Mouse (Mus musculus) forebrain, embryonic 13.5 days (tissue): ENCODE data around the gene Slu7. TPM values are rescaled to one million over a fixed set of nuclear protein-coding genes. Genes with fewer than 3 reads are reported as not detected.

ENCODE experiments used
- ATAC-seq: fragments of 200-750 bp; cut with Nextera tagmentation; 2 replicates; pipeline ENCODE4 v1.8.0; 2017
- H3K27ac ChIP-seq: fragments of 300-500 bp; sonication (generic); 2 replicates; pipeline ENCODE4 v1.5.1; 2015; ENCODE audit warnings: inconsistent platforms, mild to moderate bottlenecking, moderate library complexity
- H3K27me3 ChIP-seq: fragments of 300-500 bp; sonication (generic); 2 replicates; pipeline ENCODE4 v1.6.1; 2015; ENCODE audit warnings: mild to moderate bottlenecking, inconsistent platforms
- H3K36me3 ChIP-seq: fragments of 300-500 bp; sonication (generic); 2 replicates; pipeline ENCODE4 v1.6.1; 2015; ENCODE audit warnings: mild to moderate bottlenecking, inconsistent platforms; ENCODE audit not compliant: poor library complexity, severe bottlenecking
- H3K4me1 ChIP-seq: fragments of 300-500 bp; sonication (generic); 2 replicates; pipeline ENCODE4 v1.6.1; 2015; ENCODE audit warnings: inconsistent platforms
- H3K4me2 ChIP-seq: fragments of 300-500 bp; sonication (generic); 2 replicates; pipeline ENCODE4 v1.6.1; 2015; ENCODE audit warnings: inconsistent platforms, mild to moderate bottlenecking, moderate library complexity
- H3K4me3 ChIP-seq: fragments of 300-500 bp; sonication (generic); 2 replicates; pipeline ENCODE4 v1.5.1; 2015; ENCODE audit warnings: mild to moderate bottlenecking, inconsistent platforms
- H3K9ac ChIP-seq: fragments of 300-500 bp; sonication (generic); 2 replicates; pipeline ENCODE4 v1.6.1; 2015; ENCODE audit warnings: mild to moderate bottlenecking, inconsistent platforms
- H3K9me3 ChIP-seq: fragments of 300-500 bp; sonication (generic); replicated peaks from 2 replicates; pipeline ENCODE4 v1.6.1; 2016; ENCODE audit warnings: inconsistent platforms
- WGBS: fragments of 180-500 bp; shearing (Covaris S2); methylation state at CpG from one replicate; pipeline ENCODE4 v1.1.7; 2015; 5-methylcytosine and 5-hydroxymethylcytosine counted together
- polyA plus RNA-seq: library from polyadenylated mRNA; unstranded; fragments of >200 nt; fragmentation: Nextera tagmentation; extraction: Ambion mirVana; gene quantifications from 2 replicates; pipeline ENCODE4 v1.2.1, GENCODE M21; 2015

Gene Slu7
- 68.4 and 72.8 TPM in 2 replicates for polyA plus RNA-seq

GRCm38 (mm10) chr11:43433254-43434023 is at the start of gene Slu7:
Gene Slu7 (plus strand): TSS chr11:43433744.
- 9% methylated on average over 38 of the region's 38 CpGs for WGBS
- Histone ChIP-seq H3K36me3 (peaks cover 13% of the 10 kb centered on the region), H3K4me1 (peaks cover 10% of the 10 kb centered on the region), H3K9ac (peak within 1 kb of the TSS; percentile 80), H3K4me3 (peak within 1 kb of the TSS; percentile 91), H3K4me2 (peak within 1 kb of the TSS; percentile 85), H3K27ac (peak within 1 kb of the TSS; percentile 25; the same call in 1 of the 2 replicates), H3K9me3 (no peaks in the 10 kb centered on the region), H3K27me3 (no peaks in the 10 kb centered on the region)
- peak; percentile 94 for ATAC-seq

GRCm38 (mm10) chr11:43385055-43385649 is 48.4 kb upstream of the Slu7 start:
- Histone ChIP-seq H3K4me1 (peaks cover 15% of the 10 kb centered on the region), H3K27me3 (0 out of 2 replicates have a peak, but pooled peaks cover 2% of the 10 kb centered on the region), H3K9ac (peak overlapping the region; percentile 60), H3K4me2 (peak overlapping the region; percentile 68), H3K4me3 (peak overlapping the region; percentile 32), H3K9me3 (no peaks in the 10 kb centered on the region), H3K27ac (no peak overlapping the region), H3K36me3 (no peaks in the 10 kb centered on the region)
- 1% methylated on average over 18 of the region's 18 CpGs for WGBS
- ATAC-seq: peak; percentile 74

- Histone ChIP-seq H3K4me3 (peak overlapping the region; percentile 32), H3K27ac (no peak overlapping the region), H3K27me3 (0 out of 2 replicates have a peak, but pooled peaks cover 2% of the 10 kb centered on the region), H3K4me2 (peak overlapping the region; percentile 68), H3K9me3 (no peaks in the 10 kb centered on the region), H3K36me3 (no peaks in the 10 kb centered on the region), H3K4me1 (peaks cover 15% of the 10 kb centered on the region), H3K9ac (peak overlapping the region; percentile 60)
- ATAC-seq: peak; percentile 68
- 1% methylated on average over 8 of the region's 8 CpGs for WGBS
These were observed 47.8 kb upstream of the Slu7 start for GRCm38 (mm10) chr11:43385716-43386115.

GRCm38 (mm10) chr11:43387004-43387880 is 46.3 kb upstream of the Slu7 start:
- ATAC-seq: no peak
- H3K27ac ChIP-seq: no peak overlapping the region

GRCm38 (mm10) chr11:43388122-43389097 is 45.1 kb upstream of the Slu7 start:
- Histone ChIP-seq H3K4me2 (no peak overlapping the region), H3K36me3 (no peaks in the 10 kb centered on the region), H3K27me3 (0 out of 2 replicates have a peak, but pooled peaks cover 2% of the 10 kb centered on the region), H3K9me3 (no peaks in the 10 kb centered on the region), H3K27ac (no peak overlapping the region), H3K9ac (no peak overlapping the region), H3K4me1 (peaks cover 15% of the 10 kb centered on the region), H3K4me3 (no peak overlapping the region)
- ATAC-seq: no peak
- 89% methylated on average over 21 of the region's 21 CpGs for WGBS

More at GRCm38 (mm10) chr11:43387004-43387880, 46.3 kb upstream of the Slu7 start:
- H3K36me3 ChIP-seq: no peaks in the 10 kb centered on the region
- H3K4me1 ChIP-seq: peaks cover 15% of the 10 kb centered on the region
- no peaks in the 10 kb centered on the region for H3K9me3 ChIP-seq
- 0 out of 2 replicates have a peak, but pooled peaks cover 2% of the 10 kb centered on the region for H3K27me3 ChIP-seq
- H3K4me2 ChIP-seq: no peak overlapping the region
- H3K9ac ChIP-seq: no peak overlapping the region
- 95% methylated on average over 14 of the region's 14 CpGs for WGBS
- no peak overlapping the region for H3K4me3 ChIP-seq

- Histone ChIP-seq H3K4me1 (peaks cover 15% of the 10 kb centered on the region), H3K4me3 (no peak overlapping the region), H3K9me3 (no peaks in the 10 kb centered on the region), H3K27ac (no peak overlapping the region), H3K27me3 (0 out of 2 replicates have a peak, but pooled peaks cover 2% of the 10 kb centered on the region), H3K9ac (no peak overlapping the region), H3K4me2 (no peak overlapping the region), H3K36me3 (no peaks in the 10 kb centered on the region)
- 88% methylated on average over 7 of the region's 7 CpGs for WGBS
- no peak for ATAC-seq
These were observed 44.4 kb upstream of the Slu7 start for GRCm38 (mm10) chr11:43389118-43389517.

- WGBS: 59% methylated on average over 2 of the region's 2 CpGs
- no peak for ATAC-seq
- Histone ChIP-seq H3K4me1 (peaks cover 6% of the 10 kb centered on the region; the same call in 1 of the 2 replicates), H3K27me3 (no peaks in the 10 kb centered on the region), H3K4me3 (no peak overlapping the region), H3K36me3 (no peaks in the 10 kb centered on the region), H3K9ac (no peak overlapping the region), H3K27ac (no peak overlapping the region), H3K4me2 (no peak overlapping the region), H3K9me3 (no peaks in the 10 kb centered on the region)
These were observed 40.8 kb upstream of the Slu7 start for GRCm38 (mm10) chr11:43392757-43393156.

GRCm38 (mm10) chr11:43393325-43393724 is 40.2 kb upstream of the Slu7 start:
- no peak for ATAC-seq
- H3K4me2 ChIP-seq: no peak overlapping the region
- peaks cover 6% of the 10 kb centered on the region; the same call in 1 of the 2 replicates for H3K4me1 ChIP-seq
- H3K36me3 ChIP-seq: no peaks in the 10 kb centered on the region
- no peaks in the 10 kb centered on the region for H3K9me3 ChIP-seq
- H3K27ac ChIP-seq: no peak overlapping the region
- H3K27me3 ChIP-seq: no peaks in the 10 kb centered on the region
- 91% methylated on average over 4 of the region's 4 CpGs for WGBS
- no peak overlapping the region for H3K4me3 ChIP-seq
- no peak overlapping the region for H3K9ac ChIP-seq

- Histone ChIP-seq H3K9ac (no peak overlapping the region), H3K4me2 (no peak overlapping the region), H3K9me3 (no peaks in the 10 kb centered on the region), H3K4me3 (no peak overlapping the region), H3K27ac (no peak overlapping the region), H3K36me3 (no peaks in the 10 kb centered on the region), H3K4me1 (peaks cover 6% of the 10 kb centered on the region; the same call in 1 of the 2 replicates), H3K27me3 (no peaks in the 10 kb centered on the region)
- WGBS: 73% methylated on average over 14 of the region's 14 CpGs
- no peak for ATAC-seq
These were observed 38.2 kb upstream of the Slu7 start for GRCm38 (mm10) chr11:43395073-43395948.

GRCm38 (mm10) chr11:43396246-43396645 is 37.3 kb upstream of the Slu7 start:
- Histone ChIP-seq H3K4me2 (no peak overlapping the region), H3K9me3 (no peaks in the 10 kb centered on the region), H3K27ac (no peak overlapping the region), H3K27me3 (no peaks in the 10 kb centered on the region), H3K4me3 (no peak overlapping the region), H3K4me1 (peaks cover 6% of the 10 kb centered on the region; the same call in 1 of the 2 replicates), H3K9ac (no peak overlapping the region), H3K36me3 (no peaks in the 10 kb centered on the region)
- WGBS: 96% methylated on average over 4 of the region's 4 CpGs
- no peak for ATAC-seq
